Mouse (Mus musculus) cerebellum, adult 8-10 months (tissue): ENCODE results near the gene Gm3376.
"Not testable (repeated sequence)": the region's sequence is repeated elsewhere in the genome, so short reads cannot be mapped to it uniquely, and the experiment has no call there.

Experiments
- DNase-seq: peaks from one replicate; pipeline ENCODE4 v3.0.0; 2022

The Gm3376 gene

GRCm38 (mm10) chrY:3771373-3771772 is at the start of gene Gm3376:
Gm3376 (plus strand) TSS chrY:3771673.
- not testable (repeated sequence) for DNase-seq
